Mouse (Mus musculus): ENCODE measurements around the gene Arl3. TPM values are rescaled to one million over a fixed set of nuclear protein-coding genes. Genes with fewer than 3 reads are reported as not detected.

Gene Arl3
- polyA plus RNA-seq, 1 experiment from 2014 or later: 25.4 TPM

DNA sequence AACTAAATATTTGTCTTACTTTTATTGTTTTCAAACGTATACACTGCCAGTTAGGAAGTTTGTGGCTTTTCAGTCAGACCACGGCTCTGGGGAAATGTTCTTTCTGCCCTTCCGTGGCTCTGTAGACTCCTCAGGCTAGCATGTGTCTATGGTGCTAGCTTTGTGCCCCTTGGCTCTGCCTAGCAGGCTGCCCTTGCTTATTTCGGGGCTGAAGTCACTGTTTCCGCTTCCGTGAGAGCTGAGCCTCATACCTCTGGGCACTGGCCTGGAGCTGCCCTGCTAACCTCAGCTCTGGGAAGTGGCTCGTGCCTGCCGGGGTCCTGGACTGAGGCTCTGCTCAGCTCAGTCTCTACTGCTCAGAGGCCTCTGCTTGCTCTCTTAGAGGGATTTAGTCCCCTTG lies 77.9 kb downstream of the Arl3 start:
- WGBS (ENCODE audit: insufficient replicate concordance): 36% methylated on average over 8 of the region's 8 CpGs
- Histone ChIP-seq H3K9me3 (replicated peaks) (no peaks in the 10 kb centered on the region), H3K4me3 (replicated peaks) (no peak overlapping the region), H3K9ac (no peak overlapping the region), H3K36me3 (replicated peaks) (no peaks in the 10 kb centered on the region), H3K4me1 (replicated peaks) (peaks cover 19% of the 10 kb centered on the region), H3K27ac (replicated peaks) (no peak overlapping the region), H3K4me2 (no peak overlapping the region), H3K27me3 (no peaks in the 10 kb centered on the region)
- no peak for ATAC-seq (ENCODE audit: insufficient read depth)

DNA sequence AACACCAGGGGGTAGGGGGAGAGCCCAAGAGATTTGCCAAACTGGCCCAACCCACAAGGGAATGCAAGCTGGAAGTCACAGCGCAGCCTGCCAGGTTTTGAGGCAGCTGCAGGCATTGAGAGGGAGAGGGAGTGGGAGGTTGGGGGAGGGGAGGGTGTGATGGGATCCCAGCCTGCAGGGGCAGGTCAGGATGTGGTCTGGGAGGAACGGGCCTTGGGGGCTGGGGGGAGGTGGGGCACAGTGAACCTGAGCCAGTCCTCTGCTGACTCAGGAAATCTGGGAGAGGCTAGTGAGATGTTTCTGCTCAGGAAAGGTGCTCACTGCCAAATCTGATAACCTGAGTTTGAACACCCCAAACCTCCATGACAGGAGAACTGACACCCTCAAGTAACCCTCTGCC lies 82.4 kb downstream of the Arl3 start:
- 8% methylated on average over 2 of the region's 2 CpGs for WGBS (ENCODE audit: insufficient replicate concordance)
- ATAC-seq (ENCODE audit: insufficient read depth): no peak
- Histone ChIP-seq H3K27me3 (no peaks in the 10 kb centered on the region), H3K9ac (no peak overlapping the region), H3K27ac (replicated peaks) (no peak overlapping the region), H3K4me3 (replicated peaks) (no peak overlapping the region), H3K36me3 (replicated peaks) (no peaks in the 10 kb centered on the region), H3K4me1 (replicated peaks) (peaks cover 18% of the 10 kb centered on the region), H3K4me2 (no peak overlapping the region), H3K9me3 (replicated peaks) (no peaks in the 10 kb centered on the region)

DNA sequence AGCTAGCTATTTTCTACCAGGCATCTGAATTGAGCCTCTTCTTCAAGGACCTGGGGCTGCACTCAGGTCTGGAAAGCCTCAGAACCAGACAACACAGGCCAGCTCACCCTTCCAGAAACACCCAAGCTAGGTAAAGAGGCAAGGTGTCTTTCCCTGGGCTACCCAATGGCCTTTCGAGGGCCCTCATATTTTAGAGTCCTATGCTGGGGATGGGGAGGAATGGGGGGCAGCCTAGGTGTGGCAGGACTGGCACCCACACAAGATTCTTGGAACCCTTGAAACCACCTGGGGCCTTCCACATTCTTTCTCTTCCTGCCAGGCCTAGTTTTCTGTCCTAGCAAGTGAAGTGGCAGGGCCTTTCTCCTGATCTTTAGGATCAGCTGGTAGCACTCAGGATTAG lies 83.5 kb downstream of the Arl3 start:
- no peak overlapping the region for H3K4me3 ChIP-seq (replicated peaks)
- no peaks in the 10 kb centered on the region for H3K27me3 ChIP-seq
- ATAC-seq (ENCODE audit: insufficient read depth): no peak
- no peak overlapping the region for H3K9ac ChIP-seq
- no peaks in the 10 kb centered on the region for H3K9me3 ChIP-seq (replicated peaks)
- no peaks in the 10 kb centered on the region for H3K36me3 ChIP-seq (replicated peaks)
- H3K4me2 ChIP-seq: no peak overlapping the region
- WGBS (ENCODE audit: insufficient replicate concordance): 59% methylated on average over 1 of the region's 1 CpGs
- H3K27ac ChIP-seq (replicated peaks): no peak overlapping the region
- H3K4me1 ChIP-seq (replicated peaks): peaks cover 30% of the 10 kb centered on the region

DNA sequence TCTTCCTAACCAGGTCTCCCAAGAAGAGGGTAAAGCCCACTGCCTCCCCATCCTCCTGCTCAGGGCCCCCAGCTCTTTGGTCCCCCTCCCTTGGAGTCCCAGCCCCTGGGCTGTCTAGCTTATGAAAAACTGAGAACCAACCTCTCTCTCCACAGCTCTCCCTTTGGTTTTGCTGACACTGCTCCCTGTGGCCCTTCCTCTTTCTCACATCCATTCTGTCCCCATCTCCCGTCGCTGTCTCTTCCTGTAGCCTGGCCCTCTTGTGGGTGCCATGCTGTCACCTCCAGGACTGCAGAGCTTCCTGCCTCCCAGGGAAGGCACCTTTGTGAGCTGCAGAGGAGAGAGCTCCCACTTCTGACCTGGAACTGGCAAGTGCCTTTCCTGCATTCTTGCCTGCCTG lies 86.3 kb downstream of the Arl3 start:
- H3K4me2 ChIP-seq: no peak overlapping the region
- no peaks in the 10 kb centered on the region for H3K27me3 ChIP-seq
- H3K9ac ChIP-seq: no peak overlapping the region
- peaks cover 56% of the 10 kb centered on the region for H3K4me1 ChIP-seq (replicated peaks)
- WGBS (ENCODE audit: insufficient replicate concordance): 28% methylated on average over 2 of the region's 2 CpGs
- no peaks in the 10 kb centered on the region for H3K36me3 ChIP-seq (replicated peaks)
- peak overlapping the region; percentile 35; the same call in 1 of the 2 replicates for H3K27ac ChIP-seq (replicated peaks)
- no peak for ATAC-seq (ENCODE audit: insufficient read depth)
- H3K9me3 ChIP-seq (replicated peaks): no peaks in the 10 kb centered on the region
- no peak overlapping the region for H3K4me3 ChIP-seq (replicated peaks)

DNA sequence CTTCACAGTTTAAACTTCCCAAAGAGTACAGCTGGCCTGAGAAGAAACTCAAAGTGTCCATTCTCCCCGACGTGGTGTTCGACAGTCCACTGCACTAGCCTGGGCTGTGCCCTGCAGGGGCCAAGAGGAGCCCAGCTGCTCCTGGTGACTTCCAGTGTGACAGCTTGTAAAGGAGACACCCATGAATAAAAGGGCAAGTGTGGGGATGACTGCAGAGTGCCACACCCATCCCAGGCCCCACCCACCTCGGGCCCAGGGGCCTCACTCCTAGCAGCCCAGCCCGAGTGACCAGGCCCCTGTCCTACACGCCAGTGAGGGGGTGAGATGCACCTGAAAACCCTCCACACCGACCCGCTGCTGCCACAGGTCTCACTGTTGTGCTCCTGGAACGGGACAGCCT lies 87.2 kb downstream of the Arl3 start:
- no peak overlapping the region for H3K4me3 ChIP-seq (replicated peaks)
- no peaks in the 10 kb centered on the region for H3K36me3 ChIP-seq (replicated peaks)
- 0 out of 2 replicates have a peak, but pooled peaks have one; percentile 16 for ATAC-seq (ENCODE audit: insufficient read depth)
- no peaks in the 10 kb centered on the region for H3K9me3 ChIP-seq (replicated peaks)
- H3K4me1 ChIP-seq (replicated peaks): peaks cover 63% of the 10 kb centered on the region
- no peak overlapping the region for H3K9ac ChIP-seq
- no peak overlapping the region for H3K4me2 ChIP-seq
- WGBS (ENCODE audit: insufficient replicate concordance): 52% methylated on average over 9 of the region's 9 CpGs
- H3K27me3 ChIP-seq: no peaks in the 10 kb centered on the region
- no peak overlapping the region for H3K27ac ChIP-seq (replicated peaks)

DNA sequence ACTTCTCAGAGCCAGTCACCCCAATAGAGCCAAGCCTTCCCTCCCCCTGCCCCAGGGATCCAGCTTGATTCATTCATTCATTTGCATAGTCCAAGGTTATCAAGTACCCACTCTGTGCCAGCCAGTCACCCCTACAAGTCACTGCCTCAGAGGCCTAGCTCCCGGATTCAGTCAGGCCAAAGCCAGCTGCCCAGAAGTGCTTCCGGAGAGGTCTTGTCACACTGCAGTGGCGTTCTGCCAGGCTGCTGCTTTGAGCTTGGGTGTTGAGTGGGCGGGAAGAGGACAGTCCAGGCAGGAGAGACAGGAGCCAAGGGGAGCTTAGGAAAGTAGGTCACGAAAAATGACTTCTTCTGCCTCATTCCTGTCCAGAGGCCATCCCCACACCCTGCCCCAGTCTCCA lies 88.5 kb downstream of the Arl3 start:
- Histone ChIP-seq H3K9ac (no peak overlapping the region), H3K27ac (replicated peaks) (peak overlapping the region; percentile 49; the same call in 1 of the 2 replicates), H3K4me1 (replicated peaks) (peaks cover 69% of the 10 kb centered on the region), H3K36me3 (replicated peaks) (no peaks in the 10 kb centered on the region), H3K27me3 (no peaks in the 10 kb centered on the region), H3K9me3 (replicated peaks) (no peaks in the 10 kb centered on the region), H3K4me2 (no peak overlapping the region), H3K4me3 (replicated peaks) (no peak overlapping the region)
- ATAC-seq (ENCODE audit: insufficient read depth): peak; percentile 17; the same call in 1 of the 2 replicates
- 63% methylated on average over 5 of the region's 5 CpGs for WGBS (ENCODE audit: insufficient replicate concordance)

DNA sequence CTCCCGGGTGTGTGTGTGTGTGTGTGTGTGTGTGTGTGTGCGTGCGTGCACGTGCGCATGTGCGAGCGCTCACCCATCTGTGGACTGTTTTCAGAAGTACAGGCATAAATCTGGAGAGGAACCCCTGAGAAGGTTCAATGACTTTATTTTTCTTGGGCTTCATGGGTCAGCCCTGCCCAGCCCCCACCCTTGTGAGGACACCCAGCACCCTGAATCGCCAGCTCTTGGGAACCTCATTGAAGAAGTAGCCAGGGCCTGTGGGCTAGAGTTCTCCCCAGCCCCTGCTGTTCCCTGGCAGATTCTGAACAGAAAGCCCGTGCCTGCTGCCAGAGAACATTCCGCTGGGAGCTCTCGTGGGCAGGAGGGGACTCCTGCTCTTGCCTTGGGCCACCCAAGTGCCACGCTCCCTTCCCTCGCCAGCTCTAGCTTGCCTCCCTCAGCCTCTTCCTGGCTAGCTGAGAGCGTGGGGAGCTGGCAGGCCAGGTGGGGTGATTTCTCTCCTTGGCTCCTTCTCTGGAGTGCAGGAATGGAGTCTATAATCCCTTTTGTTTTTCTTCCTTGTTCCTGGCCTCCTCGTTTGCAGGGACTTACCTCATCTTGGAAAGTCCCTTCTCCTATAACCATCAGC lies 89.2 kb downstream of the Arl3 start:
- Histone ChIP-seq H3K27ac (replicated peaks) (no peak overlapping the region), H3K9ac (no peak overlapping the region), H3K4me3 (replicated peaks) (no peak overlapping the region), H3K36me3 (replicated peaks) (no peaks in the 10 kb centered on the region), H3K27me3 (no peaks in the 10 kb centered on the region), H3K4me1 (replicated peaks) (peaks cover 76% of the 10 kb centered on the region), H3K9me3 (replicated peaks) (no peaks in the 10 kb centered on the region), H3K4me2 (no peak overlapping the region)
- ATAC-seq (ENCODE audit: insufficient read depth): no peak
- 68% methylated on average over 15 of the region's 15 CpGs for WGBS (ENCODE audit: insufficient replicate concordance)

DNA sequence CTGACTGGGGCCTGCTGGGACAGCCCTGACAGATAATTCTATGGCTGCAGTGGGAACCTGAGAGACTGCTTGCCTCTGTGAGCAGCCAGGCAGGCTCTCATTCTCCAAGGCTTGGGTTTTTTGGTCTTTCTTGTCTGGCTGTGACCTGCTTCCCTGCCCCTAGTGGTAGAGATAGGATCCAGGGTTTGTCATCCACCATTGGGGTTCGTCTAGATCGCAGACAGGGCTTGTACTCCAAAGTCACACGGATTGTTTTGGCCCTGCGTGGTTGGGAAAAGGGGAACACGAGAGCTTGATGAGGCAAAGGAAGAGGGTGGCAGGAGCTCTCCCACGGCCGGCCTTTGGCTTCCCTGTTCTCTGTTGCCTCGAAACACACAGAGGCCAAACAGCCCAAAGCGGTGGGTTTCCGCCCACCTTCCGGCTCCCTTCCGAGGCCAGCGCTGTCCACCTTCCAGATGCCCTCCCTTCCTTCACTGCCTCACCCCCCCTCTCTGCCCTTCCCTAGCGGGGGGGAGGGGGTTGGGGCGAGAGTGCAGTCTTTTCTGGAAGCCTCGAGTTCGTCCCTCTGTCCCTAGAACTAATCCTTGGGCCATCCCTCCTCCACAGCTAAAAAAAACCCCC lies 90.0 kb downstream of the Arl3 start:
- Histone ChIP-seq H3K27ac (replicated peaks) (no peak overlapping the region), H3K9ac (no peak overlapping the region), H3K36me3 (replicated peaks) (no peaks in the 10 kb centered on the region), H3K4me2 (no peak overlapping the region), H3K4me3 (replicated peaks) (no peak overlapping the region), H3K9me3 (replicated peaks) (no peaks in the 10 kb centered on the region), H3K27me3 (no peaks in the 10 kb centered on the region), H3K4me1 (replicated peaks) (peaks cover 84% of the 10 kb centered on the region)
- WGBS (ENCODE audit: insufficient replicate concordance): 24% methylated on average over 17 of the region's 17 CpGs
- ATAC-seq (ENCODE audit: insufficient read depth): no peak

DNA sequence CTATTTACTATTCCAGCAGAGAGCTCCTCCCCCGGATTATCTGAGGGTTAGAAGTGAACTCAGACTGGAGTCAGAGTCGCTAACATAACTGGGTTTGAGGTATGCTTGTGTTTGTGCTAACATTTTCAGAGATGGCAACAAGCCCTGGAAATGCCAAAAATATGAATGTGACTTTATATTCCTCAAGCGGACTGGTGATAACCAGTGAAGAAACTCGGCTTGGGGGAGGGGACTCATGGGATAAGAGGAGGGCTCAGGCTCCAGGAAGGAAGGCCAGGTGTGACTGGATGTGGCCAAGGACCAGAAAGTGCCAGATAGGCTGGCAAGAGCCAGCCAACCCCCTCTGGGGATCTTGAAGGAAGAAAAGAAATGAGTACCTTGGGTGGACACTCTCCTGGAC lies 91.2 kb downstream of the Arl3 start:
- Histone ChIP-seq H3K27me3 (no peaks in the 10 kb centered on the region), H3K9me3 (replicated peaks) (no peaks in the 10 kb centered on the region), H3K4me3 (replicated peaks) (no peak overlapping the region), H3K4me2 (no peak overlapping the region), H3K4me1 (replicated peaks) (peaks cover 83% of the 10 kb centered on the region), H3K36me3 (replicated peaks) (no peaks in the 10 kb centered on the region), H3K9ac (no peak overlapping the region), H3K27ac (replicated peaks) (no peak overlapping the region)
- WGBS (ENCODE audit: insufficient replicate concordance): 39% methylated on average over 4 of the region's 4 CpGs
- no peak for ATAC-seq (ENCODE audit: insufficient read depth)

DNA sequence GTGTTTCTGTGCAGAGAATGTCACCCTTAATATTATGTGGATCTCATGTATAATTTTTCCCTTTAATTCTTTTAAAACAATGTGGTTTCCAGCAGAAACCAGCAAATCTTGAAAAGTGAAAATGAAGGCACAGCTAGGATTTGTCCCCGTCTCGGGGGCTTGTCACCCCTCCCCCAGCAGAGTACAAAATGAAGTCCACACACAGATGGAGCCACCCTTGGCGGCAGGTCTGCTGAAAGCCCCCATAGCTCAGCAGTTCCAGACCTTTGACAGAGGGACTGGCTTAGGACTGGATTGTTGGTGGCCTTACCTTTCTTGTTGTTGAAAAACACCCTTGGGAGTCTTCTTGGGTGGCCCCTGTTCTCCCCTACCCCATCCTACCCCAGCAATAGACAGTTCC lies 91.6 kb downstream of the Arl3 start:
- H3K4me2 ChIP-seq: no peak overlapping the region
- no peaks in the 10 kb centered on the region for H3K27me3 ChIP-seq
- no peak overlapping the region for H3K9ac ChIP-seq
- WGBS (ENCODE audit: insufficient replicate concordance): 52% methylated on average over 3 of the region's 3 CpGs
- H3K4me1 ChIP-seq (replicated peaks): peaks cover 79% of the 10 kb centered on the region
- no peak for ATAC-seq (ENCODE audit: insufficient read depth)
- no peak overlapping the region for H3K4me3 ChIP-seq (replicated peaks)
- no peaks in the 10 kb centered on the region for H3K36me3 ChIP-seq (replicated peaks)
- H3K9me3 ChIP-seq (replicated peaks): no peaks in the 10 kb centered on the region
- no peak overlapping the region for H3K27ac ChIP-seq (replicated peaks)
